Mouse (Mus musculus) adrenal gland, postnatal 14 days (tissue): ENCODE measurements at regions not wholly inside any gene's neighbourhood (a gene's known extent, or its start where the extent isn't known, plus 50 kb on each side); places are given as distances from the start of the nearest gene placed in this dataset.

Source experiments
- DNase-seq: peaks from one replicate; pipeline ENCODE4 v3.0.0; 2021; ENCODE audit warnings: mixed read lengths

- no peak for DNase-seq
Measured at GRCm38 (mm10) chr12:35429473-35429872, 105.4 kb downstream of the Ahr start.

- no peak for DNase-seq
Measured at GRCm38 (mm10) chr12:35419206-35419605, 115.6 kb downstream of the Ahr start.

GRCm38 (mm10) chr12:35417943-35418342 is 116.9 kb downstream of the Ahr start:
- DNase-seq: peak; percentile 46

- no peak for DNase-seq
Measured at GRCm38 (mm10) chr12:35416583-35416982, 118.3 kb downstream of the Ahr start.

GRCm38 (mm10) chr12:35412715-35413114 is 122.1 kb downstream of the Ahr start:
- DNase-seq: no peak

- no peak for DNase-seq
Measured at GRCm38 (mm10) chr12:35408461-35408860, 126.4 kb downstream of the Ahr start.

- no peak for DNase-seq
Measured at GRCm38 (mm10) chr12:35408044-35408443, 126.8 kb downstream of the Ahr start.

GRCm38 (mm10) chr12:35401853-35402252 is 133.0 kb downstream of the Ahr start:
- no peak for DNase-seq

- DNase-seq: no peak
Measured at GRCm38 (mm10) chr12:35401219-35401618, 133.6 kb downstream of the Ahr start.

- no peak for DNase-seq
Measured at GRCm38 (mm10) chr12:35395211-35395610, 139.6 kb downstream of the Ahr start.

- no peak for DNase-seq
Measured at GRCm38 (mm10) chr12:35392111-35392510, 142.7 kb downstream of the Ahr start.

- DNase-seq: no peak
Measured at GRCm38 (mm10) chr12:35390266-35390665, 144.6 kb downstream of the Ahr start.

- no peak for DNase-seq
Measured at GRCm38 (mm10) chr12:35389839-35390238, 145.0 kb downstream of the Ahr start.

GRCm38 (mm10) chr12:35384211-35384610 is 150.6 kb downstream of the Ahr start:
- no peak for DNase-seq

- no peak for DNase-seq
Measured at GRCm38 (mm10) chr12:35377266-35377665, 157.6 kb downstream of the Ahr start.

GRCm38 (mm10) chr12:35376365-35376764 is 158.5 kb downstream of the Ahr start:
- no peak for DNase-seq

- DNase-seq: no peak
Measured at GRCm38 (mm10) chr12:35357901-35358300, 176.9 kb downstream of the Ahr start.

- DNase-seq: peak; percentile 39
Measured at GRCm38 (mm10) chr12:35338191-35338954, 196.5 kb downstream of the Ahr start.

GRCm38 (mm10) chr12:35336314-35336713 is 198.5 kb downstream of the Ahr start:
- no peak for DNase-seq

- peak; percentile 18 for DNase-seq
Measured at GRCm38 (mm10) chr12:35334344-35335075, 200.3 kb downstream of the Ahr start.

GRCm38 (mm10) chr12:35331303-35331702 is 203.5 kb downstream of the Ahr start:
- DNase-seq: peak; percentile 17

- no peak for DNase-seq
Measured at GRCm38 (mm10) chr12:35329699-35330098, 205.1 kb downstream of the Ahr start.

- DNase-seq: no peak
Measured at GRCm38 (mm10) chr12:35319571-35319970, 215.3 kb downstream of the Ahr start.

GRCm38 (mm10) chr12:35317046-35317445 is 217.8 kb downstream of the Ahr start:
- DNase-seq: no peak
